Mouse (Mus musculus) CH12.LX (cell line): ENCODE results near the gene Plekha5. TPM values are rescaled to one million over a fixed set of nuclear protein-coding genes. Genes with fewer than 3 reads are reported as not detected.

Source experiments
- DNase-seq: peaks from one replicate; pipeline ENCODE4 v3.0.0-alpha.2; 2013; ENCODE audit errors: extremely low read depth
- H3K27ac ChIP-seq: 2 replicates; pipeline ENCODE4 v1.5.1; 2012; ENCODE audit warnings: low read depth, mild to moderate bottlenecking, control low read depth, moderate library complexity; ENCODE audit not compliant: insufficient read depth
- H3K27me3 ChIP-seq: replicated peaks from 2 replicates; pipeline ENCODE3; 2012; ENCODE audit warnings: inconsistent platforms
- H3K36me3 ChIP-seq, 2 experiments: replicated peaks in 1 of 2; 2 replicates each; pipeline versions ENCODE3 to v1.6.1; 2012; ENCODE audit warnings: inconsistent platforms in 1 of 2, low read length in 1 of 2, mild to moderate bottlenecking in 1 of 2, mixed read lengths in 1 of 2, moderate library complexity in 1 of 2; ENCODE audit not compliant: control insufficient read depth in 1 of 2, insufficient read depth in 1 of 2
- H3K4me1 ChIP-seq, 2 experiments: 2 replicates each; pipeline ENCODE4 v1.6.1; 2012; ENCODE audit warnings: inconsistent platforms in 1 of 2, moderate library complexity in 1 of 2; ENCODE audit not compliant: insufficient read depth in 2 of 2, control insufficient read depth in 1 of 2
- H3K4me2 ChIP-seq: 2 replicates; pipeline ENCODE4 v1.6.1; 2012; ENCODE audit warnings: low read depth, mild to moderate bottlenecking, control low read depth; ENCODE audit not compliant: poor library complexity, insufficient read depth, severe bottlenecking
- H3K4me3 ChIP-seq, 3 experiments: fragments of 150-350 bp in 1 of 3; sonication (generic) in 1 of 3; replicated peaks in 1 of 3; 2 replicates each; pipeline versions ENCODE3 to v1.5.1; 2011 to 2012; ENCODE audit warnings: low read depth in 2 of 3, low read length in 2 of 3, mild to moderate bottlenecking in 2 of 3, moderate library complexity in 2 of 3, control low read depth in 1 of 3, improper control_type of control experiment in 1 of 3, inconsistent platforms in 1 of 3, mixed read lengths in 1 of 3; ENCODE audit not compliant: poor library complexity in 1 of 3
- H3K79me2 ChIP-seq: replicated peaks from 2 replicates; pipeline ENCODE4 v1.6.1; 2012; ENCODE audit warnings: mild to moderate bottlenecking, moderate library complexity; ENCODE audit not compliant: control insufficient read depth, poor library complexity, insufficient read depth, severe bottlenecking; ENCODE audit errors: extremely low read depth
- H3K9ac ChIP-seq: 2 replicates; pipeline ENCODE4 v1.6.1; 2012; ENCODE audit warnings: low read depth, mild to moderate bottlenecking, control low read depth, moderate library complexity; ENCODE audit not compliant: insufficient read depth
- H3K9me3 ChIP-seq: replicated peaks from 2 replicates; pipeline ENCODE3; 2012; ENCODE audit warnings: low read length, inconsistent platforms, mixed read lengths
- BHLHE40 ChIP-seq: IDR thresholded peaks from 2 replicates; pipeline ENCODE4 v1.6.1; 2011; ENCODE audit warnings: mild to moderate bottlenecking, low read depth, low read length, improper control_type of control experiment
- E2F4 ChIP-seq: IDR thresholded peaks from 2 replicates; pipeline ENCODE4 v1.6.1; 2011; ENCODE audit warnings: low read depth, low read length, improper control_type of control experiment; ENCODE audit not compliant: insufficient replicate concordance
- ELF1 ChIP-seq: IDR thresholded peaks from 2 replicates; pipeline ENCODE4 v1.6.1; 2014; ENCODE audit warnings: low read depth, mild to moderate bottlenecking, inconsistent platforms, low read length, improper control_type of control experiment
- ETS1 ChIP-seq: conservative IDR thresholded peaks from 2 replicates; pipeline ENCODE4 v1.6.1; 2012; ENCODE audit warnings: low read depth, mild to moderate bottlenecking, inconsistent platforms, low read length, improper control_type of control experiment, moderate library complexity
- GABPA ChIP-seq: IDR thresholded peaks from 2 replicates; pipeline ENCODE4 v1.6.1; 2012; ENCODE audit warnings: low read depth, low read length, improper control_type of control experiment, inconsistent platforms; ENCODE audit not compliant: insufficient replicate concordance
- HCFC1 ChIP-seq: IDR thresholded peaks from 2 replicates; pipeline ENCODE4 v1.6.1; 2012; ENCODE audit warnings: low read depth, mild to moderate bottlenecking, inconsistent platforms, low read length, improper control_type of control experiment
- IRF4 ChIP-seq: IDR thresholded peaks from 2 replicates; pipeline ENCODE4 v1.6.1; 2014; ENCODE audit warnings: low read depth, mild to moderate bottlenecking, inconsistent platforms, low read length, improper control_type of control experiment
- JUN ChIP-seq: IDR thresholded peaks from 2 replicates; pipeline ENCODE4 v1.6.1; 2011; ENCODE audit warnings: low read depth, mild to moderate bottlenecking, low read length, improper control_type of control experiment, moderate library complexity; ENCODE audit not compliant: insufficient read depth
- JUND ChIP-seq: conservative IDR thresholded peaks from 2 replicates; pipeline ENCODE4 v1.6.1; 2011; ENCODE audit warnings: low read depth, low read length, improper control_type of control experiment
- KAT2A ChIP-seq: IDR thresholded peaks from 2 replicates; pipeline ENCODE4 v1.6.1; 2012; ENCODE audit warnings: low read length, improper control_type of control experiment, inconsistent platforms; ENCODE audit not compliant: insufficient replicate concordance
- MAX ChIP-seq: IDR thresholded peaks from 2 replicates; pipeline ENCODE4 v1.6.1; 2011; ENCODE audit warnings: low read length, improper control_type of control experiment
- MEF2A ChIP-seq: IDR thresholded peaks from 2 replicates; pipeline ENCODE4 v1.6.1; 2014; ENCODE audit warnings: low read depth, mild to moderate bottlenecking, inconsistent platforms, low read length, improper control_type of control experiment, borderline replicate concordance
- MXI1 ChIP-seq: IDR thresholded peaks from 2 replicates; pipeline ENCODE4 v1.6.1; 2011; ENCODE audit warnings: mild to moderate bottlenecking, low read depth, low read length, improper control_type of control experiment
- NELFE ChIP-seq: IDR thresholded peaks from 2 replicates; pipeline ENCODE4 v1.6.1; 2011; ENCODE audit warnings: low read depth, low read length, improper control_type of control experiment
- NRF1 ChIP-seq: IDR thresholded peaks from 2 replicates; pipeline ENCODE4 v1.6.1; 2014; ENCODE audit warnings: low read depth, mild to moderate bottlenecking, inconsistent platforms, low read length, improper control_type of control experiment, moderate library complexity
- PAX5 ChIP-seq: IDR thresholded peaks from 2 replicates; pipeline ENCODE4 v1.6.1; 2012; ENCODE audit warnings: low read length, inconsistent platforms, mixed read lengths
- POLR2A ChIP-seq: IDR thresholded peaks from 2 replicates; pipeline ENCODE4 v1.6.1; 2011; ENCODE audit warnings: low read depth, mild to moderate bottlenecking, improper control_type of control experiment, low read length
- RCOR1 ChIP-seq: conservative IDR thresholded peaks from 2 replicates; pipeline ENCODE4 v1.6.1; 2012; ENCODE audit warnings: low read depth, mild to moderate bottlenecking, inconsistent platforms, low read length, improper control_type of control experiment
- SIN3A ChIP-seq: IDR thresholded peaks from 2 replicates; pipeline ENCODE4 v1.6.1; 2012; ENCODE audit warnings: low read length, improper control_type of control experiment, inconsistent platforms
- TBP ChIP-seq: conservative IDR thresholded peaks from 2 replicates; pipeline ENCODE4 v1.6.1; 2011; ENCODE audit warnings: low read depth, low read length, improper control_type of control experiment
- TCF12 ChIP-seq: IDR thresholded peaks from 2 replicates; pipeline ENCODE4 v1.6.1; 2014; ENCODE audit warnings: low read depth, mild to moderate bottlenecking, inconsistent platforms, low read length, improper control_type of control experiment
- UBTF ChIP-seq: IDR thresholded peaks from 2 replicates; pipeline ENCODE4 v1.6.1; 2012; ENCODE audit warnings: low read depth, mild to moderate bottlenecking, inconsistent platforms, low read length, improper control_type of control experiment, moderate library complexity
- USF2 ChIP-seq: conservative IDR thresholded peaks from 2 replicates; pipeline ENCODE4 v1.6.1; 2011; ENCODE audit warnings: low read depth, low read length, improper control_type of control experiment
- ZC3H11A ChIP-seq: IDR thresholded peaks from 2 replicates; pipeline ENCODE4 v1.6.1; 2012; ENCODE audit warnings: low read depth, mild to moderate bottlenecking, inconsistent platforms, low read length, improper control_type of control experiment
- ZKSCAN1 ChIP-seq: IDR thresholded peaks from 2 replicates; pipeline ENCODE4 v1.6.1; 2012; ENCODE audit warnings: low read depth, inconsistent platforms, low read length, improper control_type of control experiment, borderline replicate concordance
- dilution Hi-C: fragments of 300-500 bp; cut with MboI; formaldehyde crosslinking; loops from 2 replicates; pipeline ENCODE4 v1.14.3; 2020; ENCODE audit warnings: low sequenced_read_pairs; ENCODE audit not compliant: extremely low pct_unique_long_range_greater_than_20kb, extremely low pct_ligation_motif_present
- in situ Hi-C: fragments of 300-500 bp; cut with MboI; formaldehyde crosslinking; loops from 3 replicates; pipeline ENCODE4 v1.14.3; 2019; ENCODE audit warnings: low sequenced_read_pairs, low pct_ligation_motif_present, low pct_unique_long_range_greater_than_20kb, mixed read lengths
- polyA plus RNA-seq: library from polyadenylated mRNA; unstranded; fragments of >175 nt; gene quantifications from 2 replicates; pipeline ENCODE4 v1.2.1, GENCODE M21; 2012; ENCODE audit warnings: low read depth; ENCODE audit not compliant: insufficient read length
- total RNA-seq, 2 experiments: library from RNA; depleted of rRNA; stranded (reverse); fragments of 300-350 nt in 1 of 2; fragments of >200 nt in 1 of 2; gene quantifications; 2 replicates each; pipeline ENCODE4 v1.2.3; 2012 to 2014

Plekha5 gene
- total and polyA plus RNA-seq, 3 experiments, result 0.12 to 0.38 (median 0.27) TPM

DNA sequence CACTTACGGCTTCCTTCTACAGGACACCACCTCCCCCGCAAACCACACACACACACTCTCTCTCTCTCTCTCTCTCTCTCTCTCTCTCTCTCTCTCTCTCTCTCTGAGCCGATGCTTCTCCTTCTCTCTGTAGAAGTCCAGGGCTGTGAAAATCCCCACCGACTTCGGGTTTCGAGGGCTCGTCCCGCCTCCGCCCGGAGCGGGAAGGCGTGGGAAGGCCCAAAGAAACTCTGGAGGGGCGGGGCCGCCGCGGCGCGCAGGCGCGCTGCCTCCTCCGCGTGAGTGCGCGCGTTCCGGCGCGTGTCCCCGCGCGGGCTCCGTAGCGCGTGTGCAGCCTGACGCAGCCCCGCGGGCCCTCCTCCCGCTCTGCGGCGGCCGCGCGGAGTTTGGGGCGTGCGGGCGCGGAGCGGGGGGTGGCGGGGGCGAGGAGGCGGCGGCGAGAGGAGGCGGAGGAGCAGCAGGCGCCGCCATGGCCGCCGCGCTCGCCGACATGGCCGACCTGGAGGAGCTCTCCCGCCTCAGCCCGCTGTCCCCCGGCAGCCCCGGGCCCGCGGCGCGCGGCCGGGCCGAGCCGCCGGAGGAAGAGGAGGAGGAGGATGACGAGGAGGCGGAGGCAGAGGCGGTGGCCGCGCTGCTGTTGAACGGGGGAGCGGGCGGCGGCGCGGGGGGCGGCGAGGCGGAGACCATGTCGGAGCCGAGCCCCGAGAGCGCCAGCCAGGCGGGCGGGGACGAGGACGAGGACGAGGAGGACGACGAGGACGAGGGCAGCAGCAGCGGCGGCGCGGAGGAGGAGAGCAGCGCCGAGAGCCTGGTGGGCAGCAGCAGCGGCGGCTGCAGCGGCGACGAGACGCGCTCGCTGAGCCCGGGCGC lies 199.6 kb downstream of the Plekha5 start:
- peaks cover 49% of the 10 kb centered on the region for H3K79me2 ChIP-seq
- no peaks in the 10 kb centered on the region for H3K27me3 ChIP-seq
- peak overlapping the region; percentile 58 for H3K4me2 ChIP-seq
- dilution Hi-C loops, result no loop called here
- H3K36me3 ChIP-seq, result peaks cover 0 to 6% of the 10 kb centered on the region in 2 experiments
- TF ChIP-seq JUN (no peak), ELF1 (peak; percentile 53), JUND (peak; percentile 73), MAX (peak; percentile 71; the same call in 1 of the 2 replicates), GABPA (no peak), ZKSCAN1 (no peak), MEF2A (peak; percentile 69), RCOR1 (0 out of 2 replicates have a peak, but pooled peaks have one; percentile 51), POLR2A (peak; percentile 59; the same call in 1 of the 2 replicates), NRF1 (peak; percentile 95), KAT2A (peak; percentile 72; the same call in 1 of the 2 replicates), TBP (no peak), USF2 (no peak), PAX5 (no peak), TCF12 (peak; percentile 84), NELFE (peak; percentile 57; the same call in 1 of the 2 replicates), BHLHE40 (peak; percentile 75), ETS1 (peak; percentile 48; the same call in 1 of the 2 replicates), UBTF (peak; percentile 82; the same call in 1 of the 2 replicates), IRF4 (peak; percentile 75), MXI1 (peak; percentile 82; the same call in 1 of the 2 replicates), E2F4 (0 out of 2 replicates have a peak, but pooled peaks have one; percentile 37), ZC3H11A (no peak), HCFC1 (peak; percentile 55), SIN3A (peak; percentile 20; the same call in 1 of the 2 replicates)
- TF ChIP-seq, all 38 proteins: peak for 18
- DNase-seq, result peak; percentile 87
- Histone ChIP-seq H3K9ac (peak overlapping the region; percentile 97), H3K4me1 (peaks cover 13 to 53% of the 10 kb centered on the region in 2 experiments), H3K27ac (peak overlapping the region; percentile 94), H3K9me3 (no peaks in the 10 kb centered on the region), H3K4me3 (peak overlapping the region; percentile 91 to 99 (median 92))
- in situ Hi-C loops, result no loop called here
